Mouse (Mus musculus) ES-CJ7 (cell line): Measurements from ENCODE around the gene Marc1.
A peak's percentile ranks its signal among the peaks of the same experiment; 100 is the strongest.

Experiments used
- DNase-seq: peaks from one replicate; pipeline ENCODE4 v3.0.0; 2011; ENCODE audit warnings: low read depth, low spot score

Gene Marc1

DNA sequence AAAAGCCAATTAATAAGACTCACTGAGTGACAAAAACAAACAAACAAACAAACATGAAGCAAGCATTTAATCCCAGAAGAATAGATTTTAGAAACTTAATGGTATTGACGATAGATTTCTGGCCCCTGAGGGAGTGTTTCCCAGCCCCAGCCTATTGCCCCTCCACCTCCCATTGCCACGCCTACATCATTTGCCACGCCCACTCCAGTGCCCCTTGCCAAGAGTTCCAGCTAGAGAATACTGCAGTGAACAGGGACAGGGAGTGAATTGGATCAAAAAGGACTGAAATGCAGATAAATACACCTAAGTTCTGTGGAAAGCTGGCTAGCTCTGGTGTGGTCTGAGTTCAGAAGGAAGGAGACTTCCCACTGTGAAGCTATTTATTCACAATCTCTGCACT is 47.2 kb downstream of the Marc1 start:
- DNase-seq: no peak

DNA sequence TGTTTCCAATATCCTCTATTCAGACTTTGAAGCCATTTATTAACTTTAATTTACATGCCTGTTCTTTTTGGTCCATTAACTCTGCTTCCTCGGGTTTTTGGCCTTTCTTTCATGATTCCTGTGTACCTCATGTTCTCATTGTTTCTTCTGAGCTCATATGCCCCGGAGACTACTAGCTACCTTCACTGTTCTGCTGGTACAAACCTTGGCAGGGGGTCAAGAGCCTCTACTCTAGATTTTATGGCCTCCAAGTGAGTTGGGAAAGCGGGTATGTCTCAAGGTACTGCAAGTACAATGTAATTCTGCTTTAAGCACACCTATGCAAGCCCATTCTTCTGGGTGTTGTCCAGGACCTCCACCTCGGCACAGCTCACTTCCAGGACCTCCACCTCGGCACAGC is 48.2 kb downstream of the Marc1 start:
- DNase-seq: no peak

DNA sequence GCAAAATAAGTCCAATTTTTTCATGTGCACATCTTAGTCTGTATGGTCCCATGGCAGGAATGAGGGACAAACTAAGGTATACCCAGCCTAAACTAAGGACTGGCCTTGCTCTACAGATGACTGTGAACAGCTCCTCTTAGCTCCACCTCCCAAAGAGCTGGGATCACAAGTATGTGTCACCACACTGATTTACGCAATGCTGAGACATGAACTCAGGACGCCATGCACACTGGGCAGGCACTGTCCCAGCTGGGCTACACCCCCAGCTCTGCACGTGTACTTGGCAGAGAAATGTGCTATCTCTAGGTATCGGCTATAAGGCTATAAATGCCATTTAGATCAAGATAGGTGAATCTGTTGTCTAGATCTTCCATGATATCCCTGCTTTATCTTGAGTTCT is 49.1 kb downstream of the Marc1 start:
- DNase-seq: no peak

DNA sequence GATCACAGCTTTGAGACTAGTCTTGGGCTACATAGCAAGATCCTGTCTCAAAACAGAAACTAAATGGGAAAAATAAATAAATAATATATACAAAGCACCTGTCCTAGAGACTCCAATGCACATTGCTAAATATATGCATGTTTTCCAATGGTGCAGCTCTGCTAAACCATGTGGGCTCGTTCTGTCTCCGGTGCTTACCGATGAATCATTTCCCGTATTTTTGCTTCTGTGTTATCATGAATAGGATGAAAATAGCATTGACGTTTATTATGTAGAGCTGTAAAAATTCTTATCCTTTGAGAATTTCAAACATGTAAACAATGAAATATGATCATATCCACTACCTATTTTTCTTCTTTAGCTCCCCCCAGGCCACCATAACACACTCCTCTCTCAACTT is 58.4 kb downstream of the Marc1 start:
- DNase-seq: no peak

DNA sequence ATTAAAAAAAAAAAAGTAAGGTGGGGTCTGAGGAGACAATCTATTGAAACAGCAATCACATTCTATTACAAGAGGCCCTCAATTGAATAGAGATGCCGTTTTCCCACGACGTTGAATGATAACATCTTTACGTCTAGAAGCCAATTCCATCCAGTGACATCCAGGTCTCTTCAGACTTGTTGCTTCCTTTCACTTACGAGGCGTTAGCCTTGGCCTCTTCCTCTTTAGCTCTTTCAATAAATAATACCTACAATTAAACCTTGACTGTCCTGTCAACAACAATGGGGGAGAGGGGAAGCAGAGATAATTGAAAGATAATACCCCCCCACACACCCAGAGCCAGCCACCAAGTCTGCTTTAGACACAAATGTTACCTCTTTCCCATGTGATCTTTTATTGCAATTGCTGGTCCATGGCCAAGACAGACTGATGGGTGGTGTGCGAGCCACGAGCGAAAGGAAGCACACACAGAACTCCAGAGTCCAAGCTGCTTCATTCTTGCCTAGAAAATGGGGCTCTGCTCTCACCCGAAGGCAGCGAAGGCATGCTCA is 60.9 kb downstream of the Marc1 start:
- no peak for DNase-seq

DNA sequence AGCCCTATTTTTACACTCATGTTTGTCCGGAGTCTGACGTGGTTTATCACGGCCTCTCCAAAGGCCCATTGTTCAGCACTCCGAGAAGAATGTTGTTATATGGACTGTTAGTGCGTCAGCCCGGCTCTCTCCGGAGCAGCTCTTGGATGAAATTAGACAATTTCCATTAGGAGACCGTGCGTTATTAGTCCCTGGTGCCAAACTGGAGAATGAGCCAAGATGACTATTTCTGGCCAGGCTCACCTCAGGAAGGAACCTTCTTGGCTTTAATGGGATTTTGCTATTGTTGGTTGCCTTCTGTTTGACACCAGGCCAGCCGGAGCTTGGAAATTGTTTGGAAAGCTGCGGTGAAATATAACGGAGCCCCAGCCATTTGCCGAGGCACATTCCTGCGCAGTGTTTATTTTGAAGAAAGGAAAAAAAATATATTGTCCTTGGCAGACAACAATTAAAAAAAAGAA is 62.4 kb downstream of the Marc1 start:
- DNase-seq: no peak

DNA sequence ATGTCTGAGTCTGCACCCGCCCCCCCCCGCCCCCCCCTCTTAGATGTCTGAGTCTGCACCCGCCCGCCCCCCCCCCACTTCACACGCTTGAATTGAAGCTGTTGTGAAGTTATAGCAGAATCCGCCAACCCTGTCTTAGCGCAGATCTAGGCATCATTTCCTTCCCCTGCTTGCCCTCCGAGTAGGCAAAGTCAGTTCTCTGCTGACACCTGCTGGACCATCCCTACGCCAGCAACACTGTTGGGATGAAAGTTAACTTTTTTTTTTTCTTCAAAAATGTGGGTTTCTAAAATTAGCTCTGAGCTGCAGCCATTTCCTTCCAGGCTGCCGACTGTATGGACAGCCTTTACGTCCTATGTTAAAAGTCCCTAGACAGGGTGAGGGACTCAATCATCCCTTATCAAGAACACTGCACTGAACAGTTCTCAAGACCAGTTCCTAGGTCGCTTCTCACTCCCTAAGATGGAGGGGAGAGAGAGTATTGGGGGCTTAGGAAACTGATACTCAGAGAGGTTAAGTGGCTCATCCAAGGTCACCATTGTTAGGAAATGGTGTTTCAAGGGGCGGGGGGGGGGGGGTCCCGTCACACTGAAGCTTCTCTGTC is 73.1 kb downstream of the Marc1 start:
- DNase-seq: peak; percentile 71

DNA sequence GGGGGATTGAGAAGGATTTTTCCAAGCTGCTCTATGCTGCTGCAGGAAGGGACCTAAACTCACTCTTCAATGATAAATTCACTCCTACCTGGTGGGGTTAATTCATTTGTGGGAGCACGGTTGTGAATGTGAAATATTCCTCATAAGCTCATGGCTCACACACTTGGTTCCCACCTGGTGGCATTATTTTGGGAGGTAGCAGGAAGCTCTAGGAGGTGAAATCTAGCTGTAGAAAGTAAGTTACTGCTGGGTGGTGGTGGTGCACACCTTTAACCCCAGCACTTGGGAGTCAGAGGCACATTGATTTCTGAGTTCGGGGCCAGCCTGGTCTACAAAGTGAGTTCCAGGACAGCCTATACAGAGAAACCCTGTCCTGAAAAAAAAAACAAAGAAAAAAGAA is 73.9 kb downstream of the Marc1 start:
- no peak for DNase-seq
